Mouse (Mus musculus): ENCODE measurements at regions not wholly inside any gene's neighbourhood (a gene's known extent, or its start where the extent isn't known, plus 50 kb on each side); places are given as distances from the start of the nearest gene placed in this dataset.

DNA sequence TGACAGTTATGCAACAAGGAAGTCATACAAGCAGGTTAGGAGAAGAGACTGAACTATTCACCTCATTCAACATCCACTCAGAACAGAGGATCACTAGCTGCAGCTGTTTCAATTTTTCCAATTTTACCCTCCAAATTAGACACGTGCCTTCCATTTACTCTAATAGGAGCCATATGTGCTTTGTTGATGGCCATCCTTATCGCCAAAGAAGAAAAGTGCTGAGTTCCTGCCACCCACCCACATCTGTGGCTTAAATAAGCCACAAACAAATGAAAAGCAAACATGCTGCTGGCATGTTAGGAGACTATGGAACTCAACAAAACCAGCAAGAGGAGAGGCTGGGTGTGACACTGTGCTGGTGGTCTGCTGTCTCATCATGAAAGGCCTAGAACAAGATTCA, 1786.1 kb downstream of the 9330182O14Rik start:
- no peak for TF ChIP-seq POLR2A (IDR thresholded peaks at IDR 0.05; ENCODE audit: borderline replicate concordance, control insufficient read depth, low read depth, low read length)
- no peak for TF ChIP-seq CTCF (IDR thresholded peaks at IDR 0.05; ENCODE audit: control insufficient read depth, insufficient read depth, low read length)
- WGBS, result 66% methylated on average over 2 of the region's 2 CpGs
- no peaks in the 10 kb centered on the region for H3K4me1 ChIP-seq (ENCODE audit: control insufficient read depth, insufficient read depth, low read length)
- no peak overlapping the region for H3K27ac ChIP-seq (ENCODE audit: control insufficient read depth, insufficient read depth, low read depth, low read length, poor library complexity)
- no peak overlapping the region for H3K4me3 ChIP-seq (replicated peaks; ENCODE audit: control insufficient read depth, low read depth, low read length)

- WGBS, result 62% methylated on average over 2 of the region's 2 CpGs
- TF ChIP-seq CTCF (IDR thresholded peaks at IDR 0.05; ENCODE audit: control insufficient read depth, insufficient read depth, low read length), result no peak
- no peak for TF ChIP-seq POLR2A (IDR thresholded peaks at IDR 0.05; ENCODE audit: borderline replicate concordance, control insufficient read depth, low read depth, low read length)
- Histone ChIP-seq H3K27ac (ENCODE audit: control insufficient read depth, insufficient read depth, low read depth, low read length, poor library complexity) (no peak overlapping the region), H3K4me1 (ENCODE audit: control insufficient read depth, insufficient read depth, low read length) (no peaks in the 10 kb centered on the region), H3K4me3 (replicated peaks; ENCODE audit: control insufficient read depth, low read depth, low read length) (no peak overlapping the region)
Measured at GRCm38 (mm10) chr15:41936697-41937096, 1802.5 kb downstream of the 9330182O14Rik start.

DNA sequence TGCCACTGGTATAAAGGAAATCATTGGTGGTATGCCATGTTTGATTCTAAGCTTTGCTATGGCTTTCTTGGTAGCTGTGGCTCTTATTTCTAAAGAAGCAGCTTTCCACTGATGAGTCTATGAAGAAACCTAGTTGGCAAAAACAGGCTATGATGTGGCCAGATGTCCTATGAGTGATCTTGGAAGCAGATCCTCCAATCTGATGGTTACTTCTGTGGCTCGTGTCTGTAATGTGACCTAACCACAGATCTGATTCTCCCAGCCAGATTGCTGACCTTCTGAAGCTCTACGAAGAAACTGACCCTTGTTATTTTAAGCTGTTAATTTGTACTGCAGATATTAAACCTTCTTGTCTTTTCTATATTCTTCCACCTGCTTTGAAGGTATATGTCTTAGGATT, 1811.1 kb downstream of the 9330182O14Rik start:
- Histone ChIP-seq H3K27ac (ENCODE audit: control insufficient read depth, insufficient read depth, low read depth, low read length, poor library complexity) (no peak overlapping the region), H3K4me3 (replicated peaks; ENCODE audit: control insufficient read depth, low read depth, low read length) (no peak overlapping the region), H3K4me1 (ENCODE audit: control insufficient read depth, insufficient read depth, low read length) (no peaks in the 10 kb centered on the region)
- WGBS, result 81% methylated on average over 2 of the region's 2 CpGs
- TF ChIP-seq POLR2A (IDR thresholded peaks at IDR 0.05; ENCODE audit: borderline replicate concordance, control insufficient read depth, low read depth, low read length), result no peak

DNA sequence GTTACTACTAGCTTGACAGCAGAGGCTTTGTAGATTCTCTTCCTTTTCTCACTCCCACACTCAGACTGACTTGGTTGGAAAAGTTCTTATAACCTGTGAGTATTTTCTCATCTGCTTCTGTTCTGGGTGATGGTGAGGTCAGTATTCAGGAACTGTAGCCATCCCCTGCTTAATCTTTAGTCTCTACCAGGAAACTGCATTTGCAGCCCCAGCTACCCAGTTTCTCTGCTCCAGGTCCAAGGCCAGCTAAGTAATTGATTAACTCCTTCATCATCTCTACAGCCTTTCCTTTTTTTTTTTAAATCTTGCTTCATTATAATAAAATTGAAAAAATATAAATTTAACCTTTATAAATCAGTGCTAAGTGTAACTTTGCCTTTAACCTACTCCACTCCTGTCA, 1813.7 kb downstream of the 9330182O14Rik start:
- TF ChIP-seq POLR2A (IDR thresholded peaks at IDR 0.05; ENCODE audit: borderline replicate concordance, control insufficient read depth, low read depth, low read length), result no peak
- no peak for TF ChIP-seq CTCF (IDR thresholded peaks at IDR 0.05; ENCODE audit: control insufficient read depth, insufficient read depth, low read length)
- Histone ChIP-seq H3K27ac (ENCODE audit: control insufficient read depth, insufficient read depth, low read depth, low read length, poor library complexity) (no peak overlapping the region), H3K4me1 (ENCODE audit: control insufficient read depth, insufficient read depth, low read length) (no peaks in the 10 kb centered on the region), H3K4me3 (replicated peaks; ENCODE audit: control insufficient read depth, low read depth, low read length) (no peak overlapping the region)

DNA sequence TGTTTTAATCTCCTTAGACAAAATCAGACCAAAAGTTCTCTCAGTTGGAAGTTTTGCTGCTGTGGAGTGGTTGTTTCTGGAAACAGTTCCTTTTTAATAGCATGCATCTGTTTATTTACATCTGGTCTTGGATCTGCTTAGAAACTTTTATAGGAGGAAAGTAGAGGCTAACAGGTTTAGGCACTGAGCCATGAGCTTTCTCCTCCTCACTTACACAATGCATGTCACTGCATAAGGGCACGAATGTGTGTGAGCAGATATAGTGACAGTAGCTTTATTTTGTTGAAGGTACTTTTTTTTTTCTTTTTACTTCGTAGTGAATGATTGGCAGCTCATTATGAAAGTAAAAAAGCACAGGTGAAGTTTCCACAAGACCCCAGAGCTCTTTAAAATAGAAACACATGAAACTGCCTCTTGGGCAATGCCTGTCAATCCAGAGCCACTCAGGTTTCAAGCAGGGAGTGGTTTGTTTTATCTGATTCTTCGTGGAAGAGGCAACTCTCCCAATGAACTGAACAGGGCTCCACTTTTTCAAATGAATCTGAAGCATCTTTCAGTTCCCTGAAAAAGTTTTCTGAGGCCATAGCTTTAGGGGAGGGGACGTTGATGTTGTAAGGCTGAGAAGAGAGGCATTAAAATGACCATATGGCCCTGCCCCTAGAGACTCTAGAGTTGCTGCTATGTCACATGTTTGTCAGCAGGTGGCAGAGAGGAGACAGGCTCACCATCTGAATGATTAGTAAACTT, 1814.4 kb downstream of the 9330182O14Rik start:
- WGBS, result 42% methylated on average over 4 of the region's 4 CpGs
- no peak for TF ChIP-seq POLR2A (IDR thresholded peaks at IDR 0.05; ENCODE audit: borderline replicate concordance, control insufficient read depth, low read depth, low read length)
- peak; percentile 28; the same call in 1 of the 2 replicates for TF ChIP-seq CTCF (IDR thresholded peaks at IDR 0.05; ENCODE audit: control insufficient read depth, insufficient read depth, low read length)
- H3K27ac ChIP-seq (ENCODE audit: control insufficient read depth, insufficient read depth, low read depth, low read length, poor library complexity), result no peak overlapping the region
- no peak overlapping the region for H3K4me3 ChIP-seq (replicated peaks; ENCODE audit: control insufficient read depth, low read depth, low read length)
- no peaks in the 10 kb centered on the region for H3K4me1 ChIP-seq (ENCODE audit: control insufficient read depth, insufficient read depth, low read length)

- Histone ChIP-seq H3K4me3 (replicated peaks; ENCODE audit: control insufficient read depth, low read depth, low read length) (no peak overlapping the region), H3K27ac (ENCODE audit: control insufficient read depth, insufficient read depth, low read depth, low read length, poor library complexity) (no peak overlapping the region), H3K4me1 (ENCODE audit: control insufficient read depth, insufficient read depth, low read length) (no peaks in the 10 kb centered on the region)
- no peak for TF ChIP-seq CTCF (IDR thresholded peaks at IDR 0.05; ENCODE audit: control insufficient read depth, insufficient read depth, low read length)
- no peak for TF ChIP-seq POLR2A (IDR thresholded peaks at IDR 0.05; ENCODE audit: borderline replicate concordance, control insufficient read depth, low read depth, low read length)
- 64% methylated on average over 6 of the region's 6 CpGs for WGBS
Measured at GRCm38 (mm10) chr15:41949094-41949461, 1814.9 kb downstream of the 9330182O14Rik start.

DNA sequence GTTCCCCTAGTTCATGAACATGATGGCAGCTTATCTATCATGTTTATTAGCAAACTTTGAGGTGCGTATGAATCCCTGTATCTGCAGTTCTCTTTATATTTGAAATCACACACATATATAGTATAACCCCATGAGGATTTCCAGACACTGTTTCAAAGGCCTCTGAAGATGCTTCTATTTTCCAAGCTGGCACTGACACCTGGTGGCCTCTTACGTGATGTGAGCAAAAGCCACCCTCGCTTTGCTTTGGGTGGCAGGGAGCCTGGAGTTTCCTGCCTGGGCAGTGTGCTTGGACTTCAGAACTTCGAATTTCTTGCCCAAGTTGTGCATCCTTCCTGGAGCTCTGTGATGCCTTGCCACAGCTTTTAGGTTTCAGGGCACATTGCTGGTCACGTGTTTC, 1817.1 kb downstream of the 9330182O14Rik start:
- TF ChIP-seq POLR2A (IDR thresholded peaks at IDR 0.05; ENCODE audit: borderline replicate concordance, control insufficient read depth, low read depth, low read length) (no peak), CTCF (IDR thresholded peaks at IDR 0.05; ENCODE audit: control insufficient read depth, insufficient read depth, low read length) (no peak)
- WGBS, result 62% methylated on average over 5 of the region's 5 CpGs
- no peak overlapping the region for H3K4me3 ChIP-seq (replicated peaks; ENCODE audit: control insufficient read depth, low read depth, low read length)

DNA sequence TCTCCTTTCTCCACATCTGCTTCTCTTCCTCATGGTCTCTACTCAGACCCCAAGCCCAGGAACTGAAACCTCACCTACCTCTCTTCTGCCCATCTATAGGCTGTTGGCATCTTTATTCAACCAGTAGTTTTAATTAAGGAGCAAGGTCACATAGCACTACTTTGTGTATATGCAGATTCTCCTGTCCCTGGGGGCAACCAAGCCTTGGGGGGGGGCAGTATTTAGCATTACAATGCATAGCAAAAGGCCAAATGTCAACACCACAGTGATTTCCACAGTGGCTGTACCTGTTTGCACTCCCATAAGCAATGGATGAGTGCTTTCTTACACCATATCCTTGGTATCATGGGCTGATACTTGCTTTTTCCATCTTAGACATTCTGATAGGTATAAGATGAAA, 1826.4 kb downstream of the 9330182O14Rik start:
- Histone ChIP-seq H3K4me1 (ENCODE audit: control insufficient read depth, insufficient read depth, low read length) (no peaks in the 10 kb centered on the region), H3K27ac (ENCODE audit: control insufficient read depth, insufficient read depth, low read depth, low read length, poor library complexity) (no peak overlapping the region), H3K4me3 (replicated peaks; ENCODE audit: control insufficient read depth, low read depth, low read length) (no peak overlapping the region)
- TF ChIP-seq POLR2A (IDR thresholded peaks at IDR 0.05; ENCODE audit: borderline replicate concordance, control insufficient read depth, low read depth, low read length) (no peak), CTCF (IDR thresholded peaks at IDR 0.05; ENCODE audit: control insufficient read depth, insufficient read depth, low read length) (no peak)

More for the DNA sequence above, 1817.1 kb downstream of the 9330182O14Rik start:
- no peaks in the 10 kb centered on the region for H3K4me1 ChIP-seq (ENCODE audit: control insufficient read depth, insufficient read depth, low read length)
- H3K27ac ChIP-seq (ENCODE audit: control insufficient read depth, insufficient read depth, low read depth, low read length, poor library complexity), result no peak overlapping the region

GRCm38 (mm10) chr15:41970877-41971276, 1836.7 kb downstream of the 9330182O14Rik start:
- no peak for TF ChIP-seq CTCF (IDR thresholded peaks at IDR 0.05; ENCODE audit: control insufficient read depth, insufficient read depth, low read length)
- no peak for TF ChIP-seq POLR2A (IDR thresholded peaks at IDR 0.05; ENCODE audit: borderline replicate concordance, control insufficient read depth, low read depth, low read length)
- 18% methylated on average over 6 of the region's 6 CpGs for WGBS
- Histone ChIP-seq H3K27ac (ENCODE audit: control insufficient read depth, insufficient read depth, low read depth, low read length, poor library complexity) (no peak overlapping the region), H3K4me1 (ENCODE audit: control insufficient read depth, insufficient read depth, low read length) (no peaks in the 10 kb centered on the region), H3K4me3 (replicated peaks; ENCODE audit: control insufficient read depth, low read depth, low read length) (no peak overlapping the region)
